Mouse (Mus musculus) MEL (cell line): Measurements from ENCODE around the gene Ptpn22.

Source experiments
- CTCF ChIP-seq, 3 experiments: IDR thresholded peaks in 2 of 3; conservative IDR thresholded peaks in 1 of 3; 2 replicates each; pipeline ENCODE4 v1.5.1; 2011 to 2012; ENCODE audit warnings: low read length in 3 of 3, low read depth in 2 of 3, mild to moderate bottlenecking in 2 of 3, improper control_type of control experiment in 1 of 3, inconsistent platforms in 1 of 3, mixed read lengths in 1 of 3, moderate library complexity in 1 of 3; ENCODE audit not compliant: control insufficient read depth in 1 of 3, insufficient read depth in 1 of 3, poor library complexity in 1 of 3, severe bottlenecking in 1 of 3
- E2F4 ChIP-seq: IDR thresholded peaks from 2 replicates; pipeline ENCODE4 v1.6.1; 2011; ENCODE audit warnings: low read depth, low read length, improper control_type of control experiment, borderline replicate concordance
- EP300 ChIP-seq, 2 experiments: IDR thresholded peaks; 2 replicates each; pipeline ENCODE4 v1.6.1; 2011; ENCODE audit warnings: improper control_type of control experiment in 2 of 2, low read length in 2 of 2, low read depth in 1 of 2, mild to moderate bottlenecking in 1 of 2
- GABPA ChIP-seq: IDR thresholded peaks from 2 replicates; pipeline ENCODE4 v1.6.1; 2012; ENCODE audit warnings: low read depth, mild to moderate bottlenecking, inconsistent platforms, low read length, improper control_type of control experiment, moderate library complexity
- HCFC1 ChIP-seq: IDR thresholded peaks from 2 replicates; pipeline ENCODE4 v1.6.1; 2012; ENCODE audit warnings: low read depth, mild to moderate bottlenecking, inconsistent platforms, low read length, improper control_type of control experiment, moderate library complexity
- MAFK ChIP-seq: IDR thresholded peaks from 2 replicates; pipeline ENCODE4 v1.6.1; 2011; ENCODE audit warnings: low read depth, mild to moderate bottlenecking, low read length, improper control_type of control experiment, borderline replicate concordance
- MYB ChIP-seq: IDR thresholded peaks from 2 replicates; pipeline ENCODE4 v1.6.1; 2011; ENCODE audit warnings: mild to moderate bottlenecking, low read depth, low read length, improper control_type of control experiment
- POLR2A ChIP-seq, 2 experiments: IDR thresholded peaks; 2 replicates each; pipeline ENCODE4 v1.6.1; 2011 to 2012; ENCODE audit warnings: low read length in 2 of 2, mild to moderate bottlenecking in 2 of 2, control low read depth in 1 of 2, improper control_type of control experiment in 1 of 2, low read depth in 1 of 2, moderate library complexity in 1 of 2; ENCODE audit not compliant: control insufficient read depth in 1 of 2, insufficient read depth in 1 of 2, poor library complexity in 1 of 2
- SIN3A ChIP-seq: IDR thresholded peaks from 2 replicates; pipeline ENCODE4 v1.6.1; 2012; ENCODE audit warnings: low read length, improper control_type of control experiment, inconsistent platforms
- TCF12 ChIP-seq: IDR thresholded peaks from 2 replicates; pipeline ENCODE4 v1.6.1; 2014; ENCODE audit warnings: low read depth, mild to moderate bottlenecking, inconsistent platforms, low read length, improper control_type of control experiment, moderate library complexity
- UBTF ChIP-seq: IDR thresholded peaks from 2 replicates; pipeline ENCODE4 v1.6.1; 2012; ENCODE audit warnings: low read depth, mild to moderate bottlenecking, inconsistent platforms, low read length, improper control_type of control experiment, moderate library complexity, borderline replicate concordance; ENCODE audit not compliant: insufficient read depth
- ZMIZ1 ChIP-seq: IDR thresholded peaks from 2 replicates; pipeline ENCODE4 v1.6.1; 2012; ENCODE audit warnings: low read depth, mild to moderate bottlenecking, inconsistent platforms, low read length, improper control_type of control experiment, moderate library complexity

DNA sequence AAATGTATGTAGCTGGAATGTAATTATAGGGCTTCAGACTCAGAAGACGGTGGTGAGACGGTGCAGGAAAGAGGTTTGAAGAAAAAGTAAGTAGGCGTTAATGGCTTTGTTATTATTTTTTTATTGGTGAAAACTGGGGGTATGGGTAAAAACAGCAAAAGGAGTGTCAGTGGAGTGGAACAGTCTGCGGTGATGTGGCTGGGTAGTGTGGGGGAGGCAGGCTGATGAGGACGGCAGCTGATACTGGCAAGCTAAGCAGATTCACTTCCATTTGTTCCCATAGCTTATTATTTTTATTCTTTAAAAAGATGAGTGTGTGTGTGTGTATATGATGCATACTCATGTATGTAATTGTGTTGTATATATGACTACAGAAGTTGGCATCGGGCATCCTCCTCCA is 8.1 kb upstream of the Ptpn22 start:
- TF ChIP-seq TCF12: no peak
- no peak for TF ChIP-seq CTCF (IDR thresholded peaks at IDR 0.05 in 2 of 3, conservative IDR thresholded peaks at IDR 0.05 in 1 of 3; ENCODE audit: control insufficient read depth in 1 of 3, insufficient read depth in 1 of 3, low read depth in 2 of 3, low read length in 3 of 3, poor library complexity in 1 of 3, severe bottlenecking in 1 of 3)
- TF ChIP-seq POLR2A (IDR thresholded peaks at IDR 0.05; ENCODE audit: control insufficient read depth in 1 of 2, insufficient read depth in 1 of 2, low read depth in 1 of 2, low read length in 2 of 2, poor library complexity in 1 of 2): no peak
- no peak for TF ChIP-seq MYB
- no peak for TF ChIP-seq UBTF
- TF ChIP-seq ZMIZ1: no peak
- TF ChIP-seq GABPA: no peak
- TF ChIP-seq E2F4: no peak
- no peak for TF ChIP-seq SIN3A
- no peak for TF ChIP-seq MAFK
- no peak for TF ChIP-seq EP300 (IDR thresholded peaks at IDR 0.05; ENCODE audit: low read depth in 1 of 2, low read length in 2 of 2)
- no peak for TF ChIP-seq HCFC1
